Mouse (Mus musculus) R1 (cell line): Measurements from ENCODE around the gene Nfe2.
A peak's percentile ranks its signal among the peaks of the same experiment; 100 is the strongest.

ENCODE experiments used
- DNase-seq: peaks from one replicate; pipeline ENCODE4 v3.0.0-alpha.2; 2018; ENCODE audit warnings: low read depth, low spot score

Gene Nfe2

GRCm38 (mm10) chr15:103257790-103258728, at the start of gene Nfe2:
TSS of gene Nfe2 (minus strand) at chr15:103258403.
- peak; percentile 40 for DNase-seq

GRCm38 (mm10) chr15:103307125-103307524, 48.9 kb upstream of the Nfe2 start:
- DNase-seq: peak; percentile 95

GRCm38 (mm10) chr15:103305792-103306645, 47.8 kb upstream of the Nfe2 start:
- no peak for DNase-seq

- peak; percentile 99 for DNase-seq
Observed at GRCm38 (mm10) chr15:103305070-103305678, 47.0 kb upstream of the Nfe2 start.

- DNase-seq: peak; percentile 32
Observed at GRCm38 (mm10) chr15:103304616-103304969, 46.4 kb upstream of the Nfe2 start.

- no peak for DNase-seq
Observed at GRCm38 (mm10) chr15:103303916-103304615, 45.9 kb upstream of the Nfe2 start.

- no peak for DNase-seq
Observed at GRCm38 (mm10) chr15:103302341-103303021, 44.3 kb upstream of the Nfe2 start.

GRCm38 (mm10) chr15:103301547-103302340, 43.5 kb upstream of the Nfe2 start:
- no peak for DNase-seq

GRCm38 (mm10) chr15:103301046-103301445, 42.8 kb upstream of the Nfe2 start:
- DNase-seq: no peak

GRCm38 (mm10) chr15:103300560-103300959, 42.4 kb upstream of the Nfe2 start:
- no peak for DNase-seq

GRCm38 (mm10) chr15:103300067-103300471, 41.9 kb upstream of the Nfe2 start:
- DNase-seq: peak; percentile 46

GRCm38 (mm10) chr15:103299644-103300043, 41.4 kb upstream of the Nfe2 start:
- no peak for DNase-seq

- no peak for DNase-seq
Observed at GRCm38 (mm10) chr15:103298861-103299616, 40.8 kb upstream of the Nfe2 start.

- no peak for DNase-seq
Observed at GRCm38 (mm10) chr15:103298026-103298425, 39.8 kb upstream of the Nfe2 start.

GRCm38 (mm10) chr15:103297313-103297712, 39.1 kb upstream of the Nfe2 start:
- no peak for DNase-seq

- DNase-seq: peak; percentile 72
Observed at GRCm38 (mm10) chr15:103295851-103296250, 37.6 kb upstream of the Nfe2 start.

- no peak for DNase-seq
Observed at GRCm38 (mm10) chr15:103294649-103295048, 36.4 kb upstream of the Nfe2 start.

GRCm38 (mm10) chr15:103293375-103293774, 35.2 kb upstream of the Nfe2 start:
- DNase-seq: peak; percentile 56

- no peak for DNase-seq
Observed at GRCm38 (mm10) chr15:103292673-103293345, 34.6 kb upstream of the Nfe2 start.
